Mouse (Mus musculus) C2C12 (cell line): ENCODE data around the gene Desi1.

Experiments used
- CTCF ChIP-seq: IDR thresholded peaks from one replicate; pipeline ENCODE4 v1.5.1; 2011; ENCODE audit not compliant: control insufficient read depth, insufficient read depth, insufficient read length
- MAX ChIP-seq: IDR thresholded peaks from one replicate; pipeline ENCODE4 v1.6.1; 2011; ENCODE audit warnings: mild to moderate bottlenecking, control low read depth
- MYOG ChIP-seq: IDR thresholded peaks from one replicate; pipeline ENCODE4 v1.6.1; 2011; ENCODE audit not compliant: control insufficient read depth, insufficient read length; ENCODE audit errors: extremely low read depth
- USF1 ChIP-seq: IDR thresholded peaks from one replicate; pipeline ENCODE4 v1.6.1; 2011; ENCODE audit warnings: low read depth, mild to moderate bottlenecking, control low read depth, moderate library complexity

GRCm38 (mm10) chr15:82016830-82017229 is 16.8 kb downstream of the Desi1 start:
- no peak for TF ChIP-seq CTCF
- TF ChIP-seq USF1 = no peak
- TF ChIP-seq MYOG = no peak
- no peak for TF ChIP-seq MAX
